Mouse (Mus musculus) kidney, adult 2 months (tissue): ENCODE measurements around the gene Zfp704.

ENCODE experiments used
- CTCF ChIP-seq: fragments of 200-500 bp; conservative IDR thresholded peaks from 2 replicates; pipeline ENCODE4 v1.5.1; 2011; ENCODE audit warnings: low read depth, mild to moderate bottlenecking, control low read depth, low read length, moderate library complexity, mixed read lengths; ENCODE audit not compliant: insufficient read depth, insufficient read length
- POLR2A ChIP-seq: fragments of 200-500 bp; IDR thresholded peaks from one replicate; pipeline ENCODE4 v1.6.1; 2011; ENCODE audit warnings: low read depth, low read length, control low read depth

GRCm38 (mm10) chr3:9485506-9485905, 124.4 kb downstream of the Zfp704 start:
- TF ChIP-seq CTCF (no peak), POLR2A (no peak)
